Comparison of ENCODE assay signal across 19 mouse cellular contexts in genomic region chr8:102651964-102652363, GRCm38 (mm10).
"Had no signal": no experiment of that assay in that cellular context is flagged by ENCODE, and none has a peak within 500 bp of the region (broad histone marks: within the 10 kb centered on the region; RNA-seq: fewer than 3 reads in every experiment).

No protein-coding gene starts in this region.

- DNase-seq: lung, adult 18-20 months; lung, embryonic 14.5 days; lung, postnatal 10 days; lung, postnatal 4 days; retina, postnatal 1 day; right cerebral cortex, adult 18-20 months; right cerebral cortex, postnatal 25 days; right cerebral cortex, postnatal 4 days; spleen, adult 18-20 months; thymus, adult 2 months; thymus, postnatal 25 days; thymus, postnatal 4 days had no signal

- H3K9ac ChIP-seq: liver, embryonic 15.5 days; lung, embryonic 14.5 days; midbrain, embryonic 13.5 days; neural tube, embryonic 13.5 days; neural tube, embryonic 15.5 days had no signal

- ATAC-seq: midbrain, embryonic 13.5 days; midbrain, embryonic 16.5 days had no signal

- H3K4me3 ChIP-seq: liver, embryonic 15.5 days; midbrain, embryonic 10.5 days; midbrain, embryonic 13.5 days; myocyte; neural tube, embryonic 13.5 days; neural tube, embryonic 15.5 days had no signal

- H3K27ac ChIP-seq: liver, embryonic 15.5 days; midbrain, embryonic 10.5 days; midbrain, embryonic 13.5 days; neural tube, embryonic 13.5 days; neural tube, embryonic 15.5 days had no signal

- H3K9me3 ChIP-seq: liver, embryonic 15.5 days; midbrain, embryonic 10.5 days; midbrain, embryonic 13.5 days; neural tube, embryonic 13.5 days; neural tube, embryonic 15.5 days had no signal

- H3K27me3 ChIP-seq: liver, embryonic 15.5 days; midbrain, embryonic 13.5 days; neural tube, embryonic 13.5 days; neural tube, embryonic 15.5 days had no signal

- H3K4me1 ChIP-seq: liver, embryonic 15.5 days; midbrain, embryonic 10.5 days; midbrain, embryonic 13.5 days; neural tube, embryonic 13.5 days; neural tube, embryonic 15.5 days had no signal

- H3K4me2 ChIP-seq: liver, embryonic 15.5 days; lung, embryonic 14.5 days; midbrain, embryonic 13.5 days; neural tube, embryonic 13.5 days; neural tube, embryonic 15.5 days had no signal

- H3K36me3 ChIP-seq: liver, embryonic 15.5 days had no signal
